Mouse (Mus musculus) myocyte (in vitro differentiated cells): Measurements from ENCODE around the gene Tnfrsf14.

Experiments used
- E2F4 ChIP-seq: IDR thresholded peaks from one replicate; pipeline ENCODE4 v1.6.1; 2011; ENCODE audit warnings: mild to moderate bottlenecking, control low read depth, moderate library complexity; ENCODE audit not compliant: insufficient read depth
- MAX ChIP-seq: IDR thresholded peaks from one replicate; pipeline ENCODE4 v1.6.1; 2011; ENCODE audit warnings: low read depth, mild to moderate bottlenecking, control low read depth
- MYOD1 ChIP-seq, 3 experiments: IDR thresholded peaks; one replicate each; pipeline ENCODE4 v1.6.1; 2011; ENCODE audit warnings: control low read depth in 2 of 3, low read depth in 2 of 3, mild to moderate bottlenecking in 2 of 3, moderate library complexity in 1 of 3; ENCODE audit not compliant: insufficient read length in 2 of 3, control insufficient read depth in 1 of 3
- MYOG ChIP-seq, 3 experiments: IDR thresholded peaks; one replicate each; pipeline ENCODE4 v1.6.1; 2011; ENCODE audit warnings: control low read depth in 2 of 3, low read depth in 2 of 3, mild to moderate bottlenecking in 2 of 3; ENCODE audit not compliant: insufficient read length in 2 of 3, control insufficient read depth in 1 of 3, insufficient read depth in 1 of 3
- POLR2A ChIP-seq: IDR thresholded peaks from one replicate; pipeline ENCODE4 v1.6.1; 2011; ENCODE audit warnings: low read depth, mild to moderate bottlenecking, control low read depth, moderate library complexity; ENCODE audit not compliant: insufficient read length
- POLR2AphosphoS2 ChIP-seq: IDR thresholded peaks from one replicate; pipeline ENCODE4 v1.6.1; 2011; ENCODE audit warnings: low read depth, control low read depth; ENCODE audit not compliant: insufficient read length
- REST ChIP-seq: IDR thresholded peaks from one replicate; pipeline ENCODE4 v1.6.1; 2011; ENCODE audit warnings: mild to moderate bottlenecking, control low read depth, moderate library complexity; ENCODE audit not compliant: insufficient read depth, insufficient read length
- SRF ChIP-seq: IDR thresholded peaks from one replicate; pipeline ENCODE4 v1.6.1; 2011; ENCODE audit warnings: low read depth; ENCODE audit not compliant: control insufficient read depth, insufficient read length
- TCF12 ChIP-seq: IDR thresholded peaks from one replicate; pipeline ENCODE4 v1.6.1; 2011; ENCODE audit warnings: mild to moderate bottlenecking, control low read depth; ENCODE audit not compliant: poor library complexity, insufficient read depth, severe bottlenecking
- TCF3 ChIP-seq: IDR thresholded peaks from one replicate; pipeline ENCODE4 v1.6.1; 2011; ENCODE audit warnings: low read depth, control low read depth; ENCODE audit not compliant: insufficient read length
- USF1 ChIP-seq: IDR thresholded peaks from one replicate; pipeline ENCODE4 v1.6.1; 2011; ENCODE audit warnings: low read depth, mild to moderate bottlenecking, control low read depth, moderate library complexity

DNA sequence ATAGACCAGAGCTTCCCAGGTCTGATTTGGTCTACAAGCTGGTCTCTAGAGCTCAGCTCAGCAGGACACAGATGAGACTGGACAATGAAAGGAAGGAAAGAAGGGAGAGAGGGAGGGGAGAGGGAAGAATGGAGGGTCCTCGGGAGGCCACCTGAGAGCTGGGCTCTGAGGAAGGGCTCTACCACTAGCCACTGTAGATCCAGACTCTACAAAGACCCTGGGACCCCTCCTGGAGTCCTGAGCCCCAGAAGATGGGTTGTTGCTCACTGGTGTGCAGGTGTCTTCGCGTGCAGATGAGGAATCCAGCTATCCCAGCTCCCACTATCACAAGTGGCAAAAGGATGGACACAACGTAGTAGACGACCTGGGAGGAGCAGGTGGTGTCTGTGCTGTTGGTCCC, 5.4 kb downstream of the Tnfrsf14 start:
- TF ChIP-seq POLR2A (no peak), TCF12 (no peak), E2F4 (no peak), MYOD1 (IDR thresholded peaks at IDR 0.05; ENCODE audit: control insufficient read depth in 1 of 3, insufficient read length in 2 of 3, low read depth in 2 of 3) (no peak), POLR2AphosphoS2 (no peak), REST (no peak), USF1 (no peak), MAX (no peak), MYOG (IDR thresholded peaks at IDR 0.05; ENCODE audit: control insufficient read depth in 1 of 3, insufficient read depth in 1 of 3, insufficient read length in 2 of 3, low read depth in 2 of 3) (no peak), TCF3 (no peak), SRF (no peak)
